Mouse (Mus musculus): ENCODE data around the gene Krt78. TPM values are rescaled to one million over a fixed set of nuclear protein-coding genes. Genes with fewer than 3 reads are reported as not detected.

Gene Krt78
- polyA plus RNA-seq, 1 experiment from 2014 or later, result 0.04 TPM

DNA sequence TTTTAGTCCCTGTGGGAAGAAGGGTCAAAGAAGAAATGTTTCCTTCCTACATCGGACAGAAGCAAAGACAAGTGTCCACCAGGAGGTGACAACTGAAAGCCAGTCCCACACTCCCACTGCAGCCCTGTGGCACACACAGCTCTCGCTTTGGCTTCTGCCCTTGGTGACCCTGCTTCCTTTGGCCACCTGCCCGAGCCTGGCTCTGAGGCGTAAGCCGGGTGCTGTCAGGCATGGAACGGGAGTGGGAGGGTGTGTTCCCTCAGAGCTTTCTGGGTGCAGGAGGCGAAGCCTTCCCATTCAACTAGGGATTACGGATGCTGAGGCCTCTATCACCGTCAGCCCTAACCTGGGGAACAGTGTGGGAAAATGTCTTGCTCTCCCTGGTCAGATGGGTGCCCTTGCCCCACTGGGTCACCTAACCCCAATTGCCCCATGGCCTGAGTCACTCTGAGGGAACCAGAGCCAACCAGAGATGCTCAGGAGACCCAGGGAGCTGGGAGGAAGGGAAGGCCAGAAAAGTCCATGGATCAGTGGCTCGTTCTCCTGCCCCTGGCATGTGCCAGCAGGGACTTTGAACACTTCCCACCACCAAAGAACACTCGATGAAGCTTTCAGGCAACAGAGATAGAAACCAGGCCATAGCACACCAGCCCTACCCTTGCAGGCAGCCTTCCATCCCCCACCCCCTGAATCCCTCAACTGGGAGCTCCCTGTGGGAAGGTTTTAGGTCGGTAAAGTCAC lies 26.6 kb downstream of the Krt78 start:
- no peaks in the 10 kb centered on the region for H3K36me3 ChIP-seq
- no peak overlapping the region for H3K27ac ChIP-seq
- peaks cover 49% of the 10 kb centered on the region for H3K27me3 ChIP-seq
- H3K4me2 ChIP-seq, result no peak overlapping the region
- no peak overlapping the region for H3K9ac ChIP-seq
- ATAC-seq (replicated peaks; ENCODE audit: insufficient number of reproducible peaks, insufficient read depth, low FRiP score, low read depth), result no peak
- H3K9me3 ChIP-seq (replicated peaks), result no peaks in the 10 kb centered on the region
- H3K4me1 ChIP-seq (replicated peaks), result peaks cover 11% of the 10 kb centered on the region
- 61% methylated on average over 12 of the region's 12 CpGs for WGBS
- no peak overlapping the region for H3K4me3 ChIP-seq

- ATAC-seq (replicated peaks; ENCODE audit: insufficient number of reproducible peaks, insufficient read depth, low FRiP score, low read depth), result no peak
- H3K9me3 ChIP-seq (replicated peaks), result no peaks in the 10 kb centered on the region
- H3K27me3 ChIP-seq, result peaks cover 36% of the 10 kb centered on the region
- no peaks in the 10 kb centered on the region for H3K36me3 ChIP-seq
- WGBS, result 63% methylated on average over 1 of the region's 1 CpGs
- no peak overlapping the region for H3K9ac ChIP-seq
- H3K27ac ChIP-seq, result no peak overlapping the region
- no peak overlapping the region for H3K4me3 ChIP-seq
- no peak overlapping the region for H3K4me2 ChIP-seq
- H3K4me1 ChIP-seq (replicated peaks), result peaks cover 10% of the 10 kb centered on the region
These were observed 29.0 kb downstream of the Krt78 start for GRCm38 (mm10) chr15:101925041-101925440.

DNA sequence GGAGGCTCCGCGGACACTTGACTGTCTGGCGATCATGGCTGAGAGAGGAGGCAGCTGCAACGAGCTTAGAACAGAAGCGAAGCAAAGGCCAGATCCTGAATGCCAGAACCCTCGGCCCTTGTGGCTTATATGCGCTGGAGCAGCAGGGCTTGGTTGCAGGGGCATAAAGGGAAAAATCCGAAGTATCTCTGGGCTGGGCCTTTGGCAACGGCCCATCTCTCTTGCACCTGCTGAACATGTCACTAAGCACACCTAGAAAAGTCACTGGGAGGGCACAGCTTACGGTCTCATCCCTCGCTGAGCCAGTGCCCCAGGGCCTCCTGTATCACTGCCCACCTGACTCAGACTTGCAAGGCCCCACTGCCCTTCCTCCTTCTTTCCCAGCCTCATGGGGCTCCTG lies 29.5 kb downstream of the Krt78 start, which contains the start of gene Krt4:
TSS of gene Krt4 (minus strand) at position 101 of the 400 bp plus-strand sequence.
- H3K27me3 ChIP-seq, result peaks cover 32% of the 10 kb centered on the region
- no peak within 1 kb of the TSS for H3K4me3 ChIP-seq
- peaks cover 6% of the 10 kb centered on the region for H3K4me1 ChIP-seq (replicated peaks)
- no peak within 1 kb of the TSS for H3K4me2 ChIP-seq
- no peaks in the 10 kb centered on the region for H3K9me3 ChIP-seq (replicated peaks)
- no peak within 1 kb of the TSS for H3K27ac ChIP-seq
- H3K36me3 ChIP-seq, result no peaks in the 10 kb centered on the region
- 63% methylated on average over 11 of the region's 11 CpGs for WGBS
- no peak for ATAC-seq (replicated peaks; ENCODE audit: insufficient number of reproducible peaks, insufficient read depth, low FRiP score, low read depth)
- no peak within 1 kb of the TSS for H3K9ac ChIP-seq

DNA sequence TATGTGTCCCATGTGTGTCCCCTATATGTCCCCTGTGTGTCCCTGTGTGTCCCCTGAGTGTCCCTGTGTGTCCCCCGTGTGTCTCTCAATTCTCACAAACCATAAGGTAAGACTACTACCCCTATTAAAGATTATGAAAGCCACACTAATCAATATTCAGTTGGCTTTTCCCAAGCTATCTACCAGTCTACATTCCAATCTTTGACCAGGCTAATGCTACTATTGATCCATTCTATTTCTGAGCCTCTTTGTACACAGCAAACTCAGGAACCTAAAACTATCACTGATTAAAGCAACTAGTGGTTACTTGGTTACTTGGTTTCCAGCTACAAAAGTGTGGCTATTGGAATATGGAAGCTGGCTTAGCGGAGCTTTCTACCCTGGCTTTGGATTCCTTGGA lies 31.8 kb downstream of the Krt78 start:
- 86% methylated on average over 2 of the region's 2 CpGs for WGBS
- Histone ChIP-seq H3K27ac (no peak overlapping the region), H3K9me3 (replicated peaks) (no peaks in the 10 kb centered on the region)

DNA sequence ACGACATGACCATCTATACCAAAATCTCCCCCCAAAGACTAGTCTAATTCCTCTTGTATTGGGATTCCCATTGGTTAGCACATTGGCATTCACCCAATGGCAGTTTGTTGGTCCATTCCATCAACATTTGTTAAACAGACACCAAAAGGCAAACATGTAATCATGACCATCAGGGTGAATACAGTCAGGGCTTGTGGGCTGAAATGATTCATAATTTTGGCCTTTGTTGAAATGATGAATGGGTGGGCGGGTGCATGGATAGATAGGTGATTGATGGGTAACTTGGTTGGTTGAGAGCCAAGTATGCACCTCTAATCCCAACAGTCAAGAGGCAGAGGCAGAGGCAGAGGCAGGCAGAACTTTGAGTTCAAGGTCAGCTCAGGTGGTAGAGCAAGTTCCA lies 38.0 kb downstream of the Krt78 start:
- H3K27ac ChIP-seq, result no peak overlapping the region
- H3K9ac ChIP-seq, result no peak overlapping the region
- no peaks in the 10 kb centered on the region for H3K36me3 ChIP-seq
- no peaks in the 10 kb centered on the region for H3K9me3 ChIP-seq (replicated peaks)
- 60% methylated on average over 2 of the region's 2 CpGs for WGBS
- no peak overlapping the region for H3K4me2 ChIP-seq
- no peak for ATAC-seq (replicated peaks; ENCODE audit: insufficient number of reproducible peaks, insufficient read depth, low FRiP score, low read depth)
- 0 out of 2 replicates have a peak, but pooled peaks cover 11% of the 10 kb centered on the region for H3K27me3 ChIP-seq
- no peak overlapping the region for H3K4me3 ChIP-seq
- H3K4me1 ChIP-seq (replicated peaks), result no peaks in the 10 kb centered on the region

More for the DNA sequence above, 31.8 kb downstream of the Krt78 start:
- Histone ChIP-seq H3K36me3 (no peaks in the 10 kb centered on the region), H3K4me2 (no peak overlapping the region), H3K27me3 (peaks cover 24% of the 10 kb centered on the region; the same call in 1 of the 2 replicates), H3K9ac (no peak overlapping the region), H3K4me3 (no peak overlapping the region), H3K4me1 (replicated peaks) (no peaks in the 10 kb centered on the region)
- no peak for ATAC-seq (replicated peaks; ENCODE audit: insufficient number of reproducible peaks, insufficient read depth, low FRiP score, low read depth)

DNA sequence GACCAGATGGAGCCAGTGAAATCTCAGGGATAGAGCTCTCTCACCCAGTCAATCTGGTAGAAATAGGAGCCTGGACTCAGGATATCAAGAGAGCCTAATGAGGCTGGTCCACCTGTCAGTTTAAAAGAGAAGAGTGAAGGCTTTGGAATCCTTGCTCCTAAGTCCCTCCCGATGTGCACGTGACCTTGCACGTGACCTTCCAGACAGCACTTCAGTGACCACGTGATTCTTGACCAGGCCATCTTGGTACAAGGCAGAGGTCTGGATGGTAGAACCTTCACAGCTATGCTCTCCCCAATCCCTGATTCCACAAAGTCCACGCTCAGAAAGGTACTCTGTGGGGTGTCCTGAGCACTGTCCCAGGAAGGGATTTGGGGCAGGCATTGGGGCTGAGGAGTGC lies 49.2 kb downstream of the Krt78 start:
- Histone ChIP-seq H3K9ac (no peak overlapping the region), H3K4me2 (no peak overlapping the region), H3K4me1 (replicated peaks) (no peaks in the 10 kb centered on the region), H3K4me3 (no peak overlapping the region), H3K27ac (no peak overlapping the region), H3K27me3 (no peaks in the 10 kb centered on the region), H3K9me3 (replicated peaks) (no peaks in the 10 kb centered on the region), H3K36me3 (no peaks in the 10 kb centered on the region)
- ATAC-seq (replicated peaks; ENCODE audit: insufficient number of reproducible peaks, insufficient read depth, low FRiP score, low read depth), result no peak
- 74% methylated on average over 5 of the region's 5 CpGs for WGBS

GRCm38 (mm10) chr15:101902171-101903149 lies 51.6 kb downstream of the Krt78 start:
- WGBS, result 45% methylated on average over 12 of the region's 12 CpGs
- Histone ChIP-seq H3K36me3 (no peaks in the 10 kb centered on the region), H3K4me2 (no peak overlapping the region), H3K4me1 (replicated peaks) (no peaks in the 10 kb centered on the region), H3K27me3 (no peaks in the 10 kb centered on the region), H3K9me3 (replicated peaks) (no peaks in the 10 kb centered on the region), H3K27ac (no peak overlapping the region), H3K9ac (no peak overlapping the region), H3K4me3 (no peak overlapping the region)
- ATAC-seq (replicated peaks; ENCODE audit: insufficient number of reproducible peaks, insufficient read depth, low FRiP score, low read depth), result no peak

Other genes starting within 250 kb of the Krt78 start
- 2.8 and 29.6 TPM in 2 replicates for gene Krt5, start 241.4 kb downstream of the Krt78 start, polyA plus RNA-seq (2015; fragmentation: Nextera tagmentation; extraction: Ambion mirVana)
- 0.14 TPM in 1 of 2 replicates, not detected in the other for gene Krt71, start 211.2 kb downstream of the Krt78 start, polyA plus RNA-seq (2015; fragmentation: Nextera tagmentation; extraction: Ambion mirVana)
- gene Krt72, start 167.8 kb downstream of the Krt78 start, polyA plus RNA-seq (2015; fragmentation: Nextera tagmentation; extraction: Ambion mirVana), result 0.34 TPM in 1 of 2 replicates, not detected in the other
- gene Krt73, start 151.9 kb downstream of the Krt78 start, polyA plus RNA-seq (2015; fragmentation: Nextera tagmentation; extraction: Ambion mirVana), result not detected in 2 replicates
- gene Krt2, start 136.1 kb downstream of the Krt78 start, polyA plus RNA-seq (2015; fragmentation: Nextera tagmentation; extraction: Ambion mirVana), result not detected in 2 replicates
- gene Krt1, start 103.5 kb downstream of the Krt78 start, polyA plus RNA-seq (2015; fragmentation: Nextera tagmentation; extraction: Ambion mirVana), result 0.57 and 1.3 TPM in 2 replicates
- gene Krt77, start 84.6 kb downstream of the Krt78 start, polyA plus RNA-seq (2015; fragmentation: Nextera tagmentation; extraction: Ambion mirVana), result 0.13 and 0.20 TPM in 2 replicates
- gene Krt76, start 61.4 kb downstream of the Krt78 start, polyA plus RNA-seq (2015; fragmentation: Nextera tagmentation; extraction: Ambion mirVana), result not detected in 2 replicates
- 1.0 and 3.4 TPM in 2 replicates for gene Krt4, start 29.6 kb downstream of the Krt78 start, polyA plus RNA-seq (2015; fragmentation: Nextera tagmentation; extraction: Ambion mirVana)
- 0.87 and 0.95 TPM in 2 replicates for gene Krt79, start 14.0 kb downstream of the Krt78 start, polyA plus RNA-seq (2015; fragmentation: Nextera tagmentation; extraction: Ambion mirVana)
- gene Krt8, start 50.2 kb upstream of the Krt78 start, polyA plus RNA-seq (2015; fragmentation: Nextera tagmentation; extraction: Ambion mirVana), result 30.3 and 197 TPM in 2 replicates
- 33.1 and 213 TPM in 2 replicates for gene Krt18, start 73.9 kb upstream of the Krt78 start, polyA plus RNA-seq (2015; fragmentation: Nextera tagmentation; extraction: Ambion mirVana)
- 56.5 and 71.8 TPM in 2 replicates for gene Eif4b, start 119.5 kb upstream of the Krt78 start, polyA plus RNA-seq (2015; fragmentation: Nextera tagmentation; extraction: Ambion mirVana)
- gene Tns2, start 146.1 kb upstream of the Krt78 start, polyA plus RNA-seq (2015; fragmentation: Nextera tagmentation; extraction: Ambion mirVana), result 30.9 and 31.0 TPM in 2 replicates
- 16.0 and 22.4 TPM in 2 replicates for gene Spryd3, start 181.9 kb upstream of the Krt78 start, polyA plus RNA-seq (2015; fragmentation: Nextera tagmentation; extraction: Ambion mirVana)
- 9.5 and 10.2 TPM in 2 replicates for gene Igfbp6, start 190.1 kb upstream of the Krt78 start, polyA plus RNA-seq (2015; fragmentation: Nextera tagmentation; extraction: Ambion mirVana)
- 0.23 and 0.63 TPM in 2 replicates for gene Soat2, start 196.2 kb upstream of the Krt78 start, polyA plus RNA-seq (2015; fragmentation: Nextera tagmentation; extraction: Ambion mirVana)
- 25.8 and 34.3 TPM in 2 replicates for gene Zfp740, start 249.0 kb upstream of the Krt78 start, polyA plus RNA-seq (2015; fragmentation: Nextera tagmentation; extraction: Ambion mirVana)

Measured in heart, embryonic 15.5 days (tissue).